Mouse (Mus musculus) thymus, adult 2 months (tissue): ENCODE data around the gene Arntl.

Experiments
- CTCF ChIP-seq: fragments of 200-500 bp; IDR thresholded peaks from 2 replicates; pipeline ENCODE4 v1.5.1; 2012; ENCODE audit warnings: mild to moderate bottlenecking, control low read depth, low read length, moderate library complexity, borderline replicate concordance; ENCODE audit not compliant: control insufficient read depth, poor library complexity, insufficient read depth; ENCODE audit errors: extremely low read depth
- POLR2A ChIP-seq: fragments of 200-500 bp; IDR thresholded peaks from 2 replicates; pipeline ENCODE4 v1.6.1; 2012; ENCODE audit warnings: mild to moderate bottlenecking, low read length, control low read depth, moderate library complexity; ENCODE audit not compliant: control insufficient read depth, poor library complexity, insufficient read depth; ENCODE audit errors: extremely low read depth

- no peak for TF ChIP-seq CTCF
- TF ChIP-seq POLR2A = no peak
Observed at GRCm38 (mm10) chr7:113247167-113247566, 39.9 kb downstream of the Arntl start.
